Mouse (Mus musculus): Measurements from ENCODE around the gene Bnip2.

The Bnip2 gene

DNA sequence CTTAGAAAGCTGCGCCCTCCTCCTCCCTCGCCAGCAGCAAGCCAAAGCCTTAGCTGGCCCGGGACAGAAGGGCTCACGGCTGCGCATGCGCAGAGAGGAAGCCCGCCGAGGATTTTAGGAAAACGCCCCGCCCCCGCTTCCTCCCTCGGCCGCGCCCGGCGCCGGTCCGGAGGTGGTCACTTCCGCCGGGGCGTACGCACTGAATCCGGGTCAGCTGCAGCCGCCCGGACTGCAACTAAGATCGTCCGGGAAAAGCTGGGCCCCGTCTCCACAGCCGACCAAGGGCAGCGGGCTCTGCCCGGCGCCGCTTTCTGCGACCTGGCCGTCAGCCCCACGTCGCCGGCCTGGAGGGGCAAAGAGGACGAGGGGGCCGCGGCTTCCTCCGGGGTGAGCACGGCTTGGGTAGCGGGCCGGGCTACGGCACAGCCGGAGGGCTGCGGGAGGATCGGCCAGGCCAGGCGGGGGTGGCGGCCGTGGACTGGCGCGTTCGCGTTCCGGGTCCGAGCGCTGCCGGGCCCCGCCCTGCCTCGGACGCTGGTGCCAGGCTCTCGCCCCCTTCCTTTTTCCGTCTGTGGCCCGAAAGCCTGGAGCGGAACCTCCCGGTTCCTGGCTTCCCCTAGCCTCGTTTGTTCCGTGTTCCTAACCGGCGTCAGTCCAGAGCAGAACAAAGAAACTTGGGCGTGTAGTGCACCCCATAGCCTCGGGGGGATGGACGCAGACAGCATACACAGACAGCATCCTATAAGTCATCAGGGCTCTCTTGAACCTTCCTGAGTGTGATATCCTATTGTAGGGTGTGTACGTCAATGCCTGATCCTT lies at the start of gene Bnip2:
TSS of gene Bnip2 (plus strand) at position 164 of the 819 bp plus-strand sequence.
- peak; percentile 96 for DNase-seq (ENCODE audit: low spot score)

DNA sequence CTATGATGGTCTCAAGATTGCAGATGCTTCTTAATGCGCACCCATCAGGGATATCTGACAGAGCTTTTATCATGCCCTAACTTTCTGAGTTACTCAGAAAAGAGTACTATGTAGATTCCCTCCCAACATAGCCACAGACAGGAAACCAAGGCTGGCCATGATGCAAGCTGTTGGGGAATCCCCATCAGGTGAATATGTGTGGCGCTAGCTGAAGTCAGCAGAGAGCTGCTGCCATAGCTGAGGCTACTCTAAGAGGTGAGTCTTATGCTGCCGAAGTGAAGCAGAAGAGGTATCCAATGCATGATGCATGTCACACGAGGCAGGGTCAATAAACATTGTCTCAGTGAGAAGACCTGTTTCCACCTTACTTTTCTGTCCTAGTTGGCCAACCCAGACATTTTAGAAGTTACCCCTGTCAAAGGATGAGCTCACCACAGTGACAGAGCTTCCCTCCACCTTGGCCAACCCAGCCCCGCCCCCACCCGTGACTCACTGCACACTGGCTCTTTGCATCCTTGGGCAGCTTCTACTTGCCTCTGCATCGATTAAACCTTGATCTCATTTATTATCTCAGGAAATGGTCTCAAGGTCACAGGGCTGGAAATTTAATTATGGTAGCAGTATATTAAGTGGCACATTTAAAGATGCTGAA lies 48.3 kb upstream of the Bnip2 start:
- DNase-seq (ENCODE audit: low spot score) = no peak

DNA sequence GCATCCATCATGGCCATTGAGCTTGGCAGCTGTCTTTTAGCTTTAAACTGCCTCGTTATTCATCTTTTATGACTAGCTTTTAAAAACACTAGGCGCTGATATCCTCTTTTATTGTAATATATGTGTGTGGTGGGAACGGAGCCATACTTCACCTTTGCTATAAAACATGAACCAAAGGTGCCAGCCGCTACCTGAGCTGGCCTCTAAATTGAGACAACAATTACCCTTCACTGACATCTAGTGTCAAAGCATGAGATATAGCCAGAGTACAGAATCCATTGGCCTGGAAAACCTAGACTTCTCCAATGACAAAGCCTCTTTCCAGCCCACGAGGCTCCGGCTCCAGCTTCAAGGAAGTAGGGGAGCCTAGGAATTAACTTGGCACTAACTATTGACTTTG lies 47.7 kb upstream of the Bnip2 start:
- no peak for DNase-seq (ENCODE audit: low spot score)

DNA sequence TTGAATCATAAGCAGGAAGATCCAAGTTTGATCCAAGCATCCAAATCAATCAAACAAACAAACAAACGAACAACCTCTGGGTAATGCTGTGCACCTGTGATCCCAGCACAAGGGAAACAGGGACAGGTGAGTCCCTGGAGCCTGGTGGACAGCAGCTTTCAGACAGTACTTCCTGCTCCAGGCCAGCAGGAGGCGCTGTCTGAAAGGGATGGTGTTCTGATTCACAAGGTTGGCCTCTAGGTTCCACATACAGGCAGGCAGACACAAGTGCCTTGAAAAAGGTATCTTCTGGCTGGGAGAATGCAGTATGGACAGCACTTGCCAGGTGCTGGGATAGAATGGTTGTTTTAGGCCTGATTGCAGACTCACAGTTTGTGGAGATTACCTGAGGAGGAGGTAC lies 40.3 kb upstream of the Bnip2 start:
- peak; percentile 43 for DNase-seq (ENCODE audit: low spot score)

DNA sequence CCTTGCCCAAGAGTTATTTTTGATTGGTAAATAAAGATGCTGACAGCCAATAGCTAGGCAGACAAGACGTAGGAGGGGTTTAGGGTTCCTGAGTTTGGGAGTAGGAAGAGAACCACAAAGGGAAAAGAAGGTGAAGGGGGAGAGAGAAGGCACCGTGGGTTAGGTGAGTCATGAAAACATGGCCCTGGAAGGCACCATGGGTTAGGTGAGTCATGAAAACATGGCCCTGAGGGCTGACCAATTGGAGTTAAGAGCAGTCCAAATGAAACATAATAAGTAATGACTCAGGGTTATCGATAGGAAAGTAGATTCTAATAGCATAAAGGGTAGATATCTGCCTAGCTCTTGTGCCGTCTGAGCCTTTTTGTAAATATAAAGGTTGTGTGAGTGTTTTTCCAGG lies 39.6 kb upstream of the Bnip2 start:
- no peak for DNase-seq (ENCODE audit: low spot score)

DNA sequence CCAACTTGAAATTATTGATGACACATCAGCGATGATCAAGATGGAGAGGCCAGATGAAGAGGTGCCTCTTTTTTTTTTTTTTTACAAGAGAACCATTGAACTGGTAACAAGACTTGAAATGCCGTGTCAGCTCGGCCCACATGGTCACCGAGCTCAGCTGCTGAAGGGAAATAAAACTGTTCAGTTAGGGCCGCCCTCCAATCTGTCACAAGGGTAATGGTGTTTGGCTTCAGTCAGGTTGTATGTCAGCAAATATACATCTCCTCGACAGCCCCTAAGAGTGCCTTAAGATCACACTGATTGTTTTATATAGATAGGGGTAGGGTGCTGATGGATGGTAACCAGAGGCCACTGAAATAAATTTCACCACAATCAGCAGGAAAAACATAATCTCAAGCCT lies 28.3 kb upstream of the Bnip2 start:
- DNase-seq (ENCODE audit: low spot score) = no peak

DNA sequence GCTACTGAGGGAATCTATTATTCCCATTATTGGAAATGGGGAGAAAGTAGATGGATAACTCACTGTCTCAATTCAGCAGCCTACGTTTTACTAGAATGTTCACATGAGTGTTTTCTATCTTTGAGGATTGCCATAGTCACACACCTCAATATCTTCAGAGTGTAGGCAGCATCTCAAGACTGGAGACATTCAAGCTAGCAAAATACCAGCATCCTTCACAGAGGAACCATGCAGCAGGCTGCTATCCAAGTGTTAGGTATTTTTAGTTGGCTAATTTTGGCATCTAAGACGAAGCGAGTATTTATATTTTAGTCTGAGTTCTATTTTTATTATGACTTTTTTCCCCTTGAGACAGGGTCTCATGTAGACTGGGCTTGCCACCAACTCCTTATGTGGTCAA lies 24.9 kb upstream of the Bnip2 start:
- no peak for DNase-seq (ENCODE audit: low spot score)

DNA sequence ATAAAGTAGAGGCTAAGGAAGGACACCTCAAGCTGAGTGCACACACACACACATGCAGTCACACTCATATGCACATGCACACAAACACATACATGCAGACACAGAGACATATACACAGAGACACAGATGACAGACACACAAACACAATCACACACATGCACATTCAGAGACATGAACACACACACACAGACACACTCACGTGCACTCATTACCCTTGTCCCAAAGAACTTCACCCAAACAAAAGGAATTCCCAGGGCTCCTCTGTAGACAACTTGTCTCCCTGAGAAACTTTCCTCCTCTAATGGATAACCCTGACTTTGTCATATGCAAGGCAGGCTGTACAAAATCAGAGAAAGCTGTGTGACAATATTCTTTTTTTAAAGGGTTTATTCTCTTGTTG lies 3.7 kb upstream of the Bnip2 start:
- no peak for DNase-seq (ENCODE audit: low spot score)

DNA sequence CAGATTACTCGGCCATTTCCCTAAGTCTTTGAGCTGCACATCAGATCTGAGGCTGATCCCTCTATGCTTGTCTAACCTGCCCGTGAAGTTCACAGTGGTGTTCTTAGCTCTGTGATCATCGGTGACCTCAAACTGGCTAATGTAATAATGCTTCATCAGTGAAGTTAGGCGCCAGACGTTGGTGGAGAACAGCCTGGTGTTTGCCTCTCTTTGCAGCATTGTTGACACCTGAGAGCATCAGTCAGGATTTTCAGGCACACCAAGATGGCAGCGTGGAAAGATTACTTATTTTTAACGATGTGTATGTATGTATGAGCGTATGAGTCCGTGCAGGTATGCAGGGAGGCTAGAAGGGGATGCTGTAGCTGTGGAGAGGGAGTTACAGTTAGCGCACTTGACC lies 3.2 kb upstream of the Bnip2 start:
- no peak for DNase-seq (ENCODE audit: low spot score)

DNA sequence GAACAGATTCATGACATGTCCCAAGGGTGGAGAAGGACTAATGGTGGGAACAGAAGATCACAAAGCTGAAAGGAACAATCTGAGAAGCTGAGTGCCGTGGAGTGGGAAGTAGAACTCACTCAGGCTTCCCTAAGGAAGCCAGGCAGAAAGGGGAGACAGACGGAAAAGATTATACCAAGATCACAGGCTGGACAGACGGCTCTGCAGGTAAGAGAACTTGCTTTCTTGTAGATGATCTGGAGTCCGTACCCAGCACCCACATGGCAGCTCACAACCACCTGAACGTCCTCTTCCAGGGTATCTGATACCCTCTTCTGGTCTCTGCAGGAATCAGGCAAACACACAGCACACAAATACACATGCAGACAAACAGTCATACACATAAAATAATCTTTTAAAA lies 2.7 kb upstream of the Bnip2 start:
- DNase-seq (ENCODE audit: low spot score) = no peak

DNA sequence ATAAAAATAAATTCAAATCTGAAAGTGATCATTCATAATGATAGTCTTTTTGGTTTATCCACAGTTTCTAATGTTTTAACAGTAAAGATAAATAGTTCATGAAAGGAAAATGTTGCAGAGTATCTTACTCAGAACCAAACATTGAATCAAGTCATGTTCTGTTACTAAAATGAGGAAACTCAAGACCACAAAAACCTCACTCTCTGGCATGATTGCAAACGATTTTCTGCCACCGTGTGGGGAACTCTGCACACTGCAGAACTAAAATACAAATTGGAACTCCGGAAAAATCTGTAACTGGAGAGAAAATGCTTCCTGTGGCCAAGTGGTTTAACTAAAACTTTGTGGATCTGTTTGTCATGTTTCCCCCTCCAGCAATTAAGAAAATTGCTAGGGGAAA lies 1.7 kb upstream of the Bnip2 start:
- peak; percentile 79 for DNase-seq (ENCODE audit: low spot score)

DNA sequence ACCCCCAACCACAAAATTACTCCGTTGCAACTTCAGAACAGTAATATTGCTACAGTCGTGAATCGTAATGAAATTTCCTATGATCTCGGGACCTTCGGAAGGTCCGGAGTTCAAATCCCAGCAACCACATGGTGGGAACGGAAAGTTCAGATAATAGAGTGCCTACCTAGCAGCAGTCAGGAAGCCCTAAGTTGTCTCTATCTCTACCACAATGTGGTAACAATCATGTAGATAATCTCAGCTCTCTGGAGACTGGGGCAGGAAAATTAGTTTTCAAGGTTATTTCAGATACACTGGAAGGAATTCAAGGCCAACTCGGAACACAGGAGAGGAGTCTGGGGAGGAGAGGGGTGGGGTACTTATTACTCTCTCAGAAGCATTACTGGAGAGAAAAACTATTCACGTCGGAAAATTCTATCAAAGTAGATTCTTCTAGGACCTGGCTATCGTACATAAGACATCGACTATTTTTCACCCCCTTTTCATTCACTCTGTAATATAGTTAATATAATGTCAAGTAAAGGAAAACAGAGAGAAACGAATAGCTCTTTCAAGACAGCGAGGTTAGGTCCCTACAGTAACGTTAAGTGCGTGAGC lies 462 bp upstream of the Bnip2 start:
- no peak for DNase-seq (ENCODE audit: low spot score)

DNA sequence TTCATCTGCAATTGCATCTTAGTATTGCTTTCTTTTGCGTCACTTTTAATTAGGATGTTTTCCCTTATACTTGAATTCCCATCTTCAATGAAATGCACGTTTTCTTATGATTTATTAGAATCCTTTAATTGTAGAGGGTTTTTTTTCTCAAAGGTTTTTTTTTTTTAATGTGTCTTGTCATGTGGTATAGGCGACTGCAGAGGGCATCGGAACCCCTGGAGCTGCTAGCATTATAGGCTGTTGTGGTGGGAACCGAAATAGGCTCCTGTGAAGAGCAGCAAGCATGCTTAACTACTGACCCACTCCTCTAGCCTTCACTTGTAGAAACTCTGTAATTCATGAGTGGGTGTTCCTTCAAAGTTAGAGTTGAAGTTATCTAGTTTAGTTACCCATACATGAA lies 1.1 kb downstream of the Bnip2 start:
- no peak for DNase-seq (ENCODE audit: low spot score)

DNA sequence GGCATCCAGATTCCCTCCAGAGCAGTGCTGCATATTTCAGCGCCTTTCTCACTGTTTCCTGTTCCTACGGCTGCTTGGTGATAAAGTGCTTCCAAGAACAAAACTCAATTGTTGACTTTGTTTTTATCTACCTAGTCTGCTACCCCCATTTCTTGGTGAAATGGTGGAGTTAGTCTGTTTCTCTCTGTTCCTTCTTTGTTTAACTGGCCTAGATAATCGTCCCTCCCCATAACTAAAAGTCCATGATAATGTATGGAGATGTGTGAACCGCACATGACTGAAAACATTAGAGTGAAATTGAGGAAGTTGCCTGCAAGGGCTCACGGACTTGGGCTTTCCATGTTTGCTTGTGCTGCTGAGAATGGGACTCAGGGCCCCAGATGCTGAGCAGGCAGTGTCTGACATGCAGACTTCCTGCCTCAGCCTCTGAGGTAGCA lies 3.6 kb downstream of the Bnip2 start:
- DNase-seq (ENCODE audit: low spot score) = no peak

DNA sequence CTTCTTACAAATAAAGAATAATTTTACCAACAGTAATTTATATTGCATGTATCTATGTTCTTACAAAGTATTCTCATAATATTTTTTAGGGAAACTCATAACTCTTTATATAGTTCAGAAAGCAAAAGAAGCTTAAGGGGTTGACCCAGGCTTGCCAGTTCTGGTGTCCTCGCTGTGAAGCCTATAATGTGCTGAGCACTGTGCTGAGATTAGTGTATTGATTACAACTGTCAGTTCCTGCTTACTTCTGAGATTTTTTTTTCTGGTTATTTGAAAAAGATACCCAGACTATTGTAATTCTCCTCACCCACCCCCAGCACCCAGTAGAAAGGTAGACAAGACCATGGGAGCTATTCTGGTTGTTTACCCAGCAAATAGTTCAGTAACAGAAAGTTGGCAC lies 4.2 kb downstream of the Bnip2 start:
- DNase-seq (ENCODE audit: low spot score) = no peak

DNA sequence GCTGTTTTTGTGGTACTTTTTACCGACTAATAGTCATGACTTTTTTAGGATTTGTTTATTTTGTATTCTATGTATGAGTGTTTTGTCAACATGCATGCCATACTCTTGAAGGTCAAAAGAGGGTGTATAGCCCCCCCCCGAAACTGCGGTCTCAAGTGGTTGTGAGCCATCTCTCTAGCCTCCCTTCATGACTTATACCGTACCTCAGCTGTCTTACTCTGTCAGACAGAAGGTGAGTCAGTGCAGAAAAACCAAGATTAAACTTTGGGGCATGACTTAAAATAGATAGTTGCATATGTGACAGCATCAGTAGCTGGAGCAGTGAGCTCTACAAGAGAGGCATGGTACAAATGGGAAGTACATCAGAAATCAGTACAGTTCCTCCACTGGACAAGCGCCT lies 5.3 kb downstream of the Bnip2 start:
- DNase-seq (ENCODE audit: low spot score) = no peak

DNA sequence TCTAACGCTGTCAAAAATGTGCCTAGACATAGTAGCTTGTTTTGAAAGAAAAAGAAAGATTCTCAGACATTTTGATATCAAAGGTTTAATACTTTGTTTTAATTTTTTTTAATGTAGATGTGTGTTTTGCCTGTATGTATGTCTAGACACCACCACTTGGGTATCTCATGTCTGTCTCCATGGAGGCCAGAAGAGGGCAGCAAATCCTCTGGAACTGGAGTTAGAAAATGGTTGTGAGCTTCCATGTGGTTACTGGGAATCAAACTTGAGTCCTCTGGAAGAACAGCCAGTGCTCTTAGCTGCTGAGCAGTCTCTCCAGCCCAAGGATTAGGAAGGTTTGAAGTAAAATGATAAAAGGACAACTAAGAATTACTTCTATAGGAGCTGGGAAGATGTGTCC lies 10.1 kb downstream of the Bnip2 start:
- DNase-seq (ENCODE audit: low spot score) = no peak

DNA sequence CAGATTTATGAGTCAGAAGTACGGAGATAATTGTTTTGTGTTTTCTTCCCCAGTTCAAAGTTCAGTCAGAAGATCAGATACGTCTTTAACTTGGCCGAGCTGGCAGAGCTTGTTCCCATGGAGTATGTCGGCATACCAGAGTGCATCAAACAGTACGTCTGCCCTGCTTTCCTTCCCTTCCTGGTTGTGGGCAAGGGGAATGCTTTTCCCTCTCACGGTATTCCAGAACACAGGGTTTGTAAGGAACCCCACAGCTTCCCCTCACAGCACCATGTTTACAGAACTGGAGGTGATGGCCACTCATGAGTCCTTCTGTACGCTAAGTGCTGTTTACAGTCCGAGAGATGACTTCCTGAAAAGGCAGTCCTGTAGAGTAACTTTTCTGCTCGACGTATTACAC lies 14.2 kb downstream of the Bnip2 start:
- no peak for DNase-seq (ENCODE audit: low spot score)

DNA sequence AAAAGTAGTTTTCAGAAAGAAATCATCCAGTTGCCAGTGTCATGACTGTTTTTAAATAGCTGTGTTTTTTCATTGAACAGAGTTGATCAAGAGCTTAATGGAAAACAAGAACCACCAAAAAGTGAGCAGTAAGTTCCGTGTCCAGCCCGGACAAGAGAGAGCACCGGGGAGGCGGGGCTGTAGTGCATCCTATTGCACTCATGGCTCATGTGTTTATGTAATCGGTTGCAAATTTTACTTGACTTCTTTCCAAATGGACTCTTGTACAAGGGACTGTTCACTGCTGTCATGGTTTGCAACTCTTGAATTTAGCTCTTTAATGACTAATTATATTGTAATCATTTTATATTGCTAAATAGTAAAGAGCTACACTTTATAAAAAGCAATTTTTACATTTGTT lies 17.7 kb downstream of the Bnip2 start:
- DNase-seq (ENCODE audit: low spot score) = peak; percentile 70

DNA sequence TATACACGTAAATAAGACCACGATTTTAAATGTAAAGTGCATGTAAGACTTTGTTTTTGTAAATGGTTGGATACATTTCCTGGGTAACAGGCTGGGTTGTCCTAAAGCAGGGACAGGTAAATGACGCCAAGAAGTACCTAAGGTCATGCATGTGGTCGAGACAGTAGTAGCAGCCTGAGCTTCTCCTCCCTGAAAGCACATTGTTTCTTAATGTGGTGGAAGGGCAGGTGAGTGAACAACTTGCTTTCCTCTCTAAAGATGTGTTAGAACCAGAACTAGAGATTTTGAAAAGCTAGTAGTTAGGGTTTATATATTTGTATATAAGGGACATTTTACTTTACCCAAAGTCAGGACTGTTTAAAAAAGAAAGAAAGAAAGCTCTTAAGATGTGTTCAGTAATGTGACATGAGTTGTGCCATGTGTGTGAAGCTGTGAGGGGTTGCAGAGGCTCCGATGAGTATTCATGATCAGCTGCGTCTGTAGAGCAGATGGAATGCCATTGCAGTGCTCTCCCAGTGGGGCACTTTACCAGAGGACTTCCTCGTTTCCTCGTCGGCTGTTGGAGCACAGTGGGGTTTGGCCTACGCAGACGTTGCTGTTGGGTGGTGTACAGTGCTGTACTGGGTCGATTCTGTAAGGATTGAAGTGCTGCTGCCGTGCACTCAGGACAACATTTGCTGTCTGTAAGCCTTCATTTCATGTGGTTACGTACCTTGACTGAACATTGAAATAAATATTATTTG lies 18.4 kb downstream of the Bnip2 start:
- no peak for DNase-seq (ENCODE audit: low spot score)

DNA sequence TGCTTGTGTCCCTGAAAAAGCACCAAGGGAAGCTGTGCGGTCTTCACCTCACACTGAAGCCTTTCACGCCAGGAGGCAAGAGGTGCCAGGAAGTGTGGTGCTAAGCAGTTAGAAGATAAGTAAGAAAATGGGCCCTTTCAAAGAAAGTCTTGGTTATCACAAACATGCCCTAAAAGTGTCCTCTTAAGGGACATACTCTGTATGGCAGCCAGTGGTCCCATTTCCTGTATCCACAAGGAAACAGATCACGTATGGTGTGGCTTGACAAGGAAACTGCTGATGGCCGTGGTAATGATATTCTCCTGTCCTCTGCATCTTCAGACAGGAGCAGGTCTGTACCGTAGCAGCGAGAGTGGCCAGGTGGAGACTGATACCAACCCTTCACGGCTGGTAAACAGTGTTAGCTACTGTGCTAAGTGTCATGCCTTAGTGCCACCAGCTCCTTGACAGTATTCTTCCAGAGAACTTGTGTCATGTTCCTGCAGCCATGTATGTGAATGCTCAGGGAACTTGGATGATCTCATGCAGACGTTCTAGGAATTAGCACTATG lies 20.6 kb downstream of the Bnip2 start:
- no peak for DNase-seq (ENCODE audit: low spot score)

DNA sequence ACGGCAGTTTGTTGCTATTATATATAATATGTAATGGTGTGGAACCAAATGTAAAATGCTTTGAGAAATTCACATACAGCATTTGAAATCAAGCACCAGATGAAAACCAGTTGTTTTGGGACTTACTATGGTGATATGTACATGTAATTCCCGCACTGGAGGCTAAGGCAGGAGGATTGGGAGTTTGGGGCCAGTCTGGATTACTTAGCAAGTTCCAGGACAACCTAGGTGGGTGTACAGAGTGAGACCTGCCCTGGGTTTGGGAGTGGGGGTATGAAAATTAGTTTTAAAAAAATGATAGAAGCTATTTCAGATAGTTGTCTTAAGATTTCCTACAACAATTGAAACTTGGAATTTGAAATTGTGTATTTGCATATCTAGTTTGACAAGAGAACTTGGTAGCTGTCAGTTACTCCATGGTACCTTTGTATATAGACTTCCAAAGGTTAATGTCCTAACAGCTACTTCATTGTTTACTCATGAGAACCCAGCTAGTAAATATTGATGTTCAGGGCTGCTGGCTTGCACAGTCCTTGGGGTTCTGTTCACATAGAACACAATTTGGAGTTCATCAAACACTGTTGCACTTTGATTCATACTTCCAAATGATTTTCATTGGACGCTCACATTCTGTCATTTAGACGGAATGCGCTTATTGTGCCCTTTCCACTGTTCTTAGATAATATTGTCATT lies 21.7 kb downstream of the Bnip2 start:
- DNase-seq (ENCODE audit: low spot score) = no peak

Data from adipocyte (in vitro differentiated cells).